Mouse (Mus musculus) hindbrain, embryonic 14.5 days (tissue): ENCODE data around the gene Ccr7. TPM values are rescaled to one million over a fixed set of nuclear protein-coding genes. Genes with fewer than 3 reads are reported as not detected.
A peak's percentile ranks its signal among the peaks of the same experiment; 100 is the strongest.

ENCODE experiments used
- ATAC-seq: fragments of 200-750 bp; cut with Nextera tagmentation; 2 replicates; pipeline ENCODE4 v1.8.0; 2017; ENCODE audit warnings: moderate number of reproducible peaks, mild to moderate bottlenecking, moderate TSS enrichment, moderate library complexity; ENCODE audit not compliant: low FRiP score
- DNase-seq: peaks from one replicate; pipeline ENCODE4 v3.0.0-alpha.2; 2015; ENCODE audit warnings: low spot score
- H3K27ac ChIP-seq: fragments of 300-500 bp; sonication (generic); 2 replicates; pipeline ENCODE4 v1.5.1; 2014; ENCODE audit warnings: mild to moderate bottlenecking, moderate library complexity
- H3K27me3 ChIP-seq: fragments of 300-500 bp; sonication (generic); 2 replicates; pipeline ENCODE4 v1.6.1; 2014; ENCODE audit warnings: mild to moderate bottlenecking, low read length, mixed read lengths; ENCODE audit not compliant: control insufficient read depth, insufficient read depth
- H3K36me3 ChIP-seq: fragments of 300-500 bp; sonication (generic); replicated peaks from 2 replicates; pipeline ENCODE4 v1.6.1; 2014; ENCODE audit not compliant: control insufficient read depth, insufficient read depth
- H3K4me1 ChIP-seq: fragments of 300-500 bp; sonication (generic); replicated peaks from 2 replicates; pipeline ENCODE4 v1.6.1; 2014; ENCODE audit warnings: antibody characterized with exemption, low read length, mixed read lengths; ENCODE audit not compliant: control insufficient read depth, insufficient read depth
- H3K4me2 ChIP-seq: fragments of 300-500 bp; sonication (generic); replicated peaks from 2 replicates; pipeline ENCODE4 v1.6.1; 2014; ENCODE audit warnings: mild to moderate bottlenecking, moderate library complexity
- H3K4me3 ChIP-seq: fragments of 300-500 bp; sonication (generic); replicated peaks from 2 replicates; pipeline ENCODE4 v1.5.1; 2014; ENCODE audit warnings: mild to moderate bottlenecking, low read length
- H3K9ac ChIP-seq: fragments of 300-500 bp; sonication (generic); 2 replicates; pipeline ENCODE4 v1.6.1; 2014
- H3K9me3 ChIP-seq: fragments of 300-500 bp; sonication (generic); 2 replicates; pipeline ENCODE4 v1.6.1; 2016; ENCODE audit warnings: low read length; ENCODE audit not compliant: control insufficient read depth
- WGBS: fragments of 180-500 bp; shearing (Covaris S2); extraction: QIAGEN DNeasy Blood & Tissue Kit; methylation state at CpG from one replicate; pipeline ENCODE4 v1.1.7; 2014; 5-methylcytosine and 5-hydroxymethylcytosine counted together
- polyA plus RNA-seq: library from polyadenylated mRNA; unstranded; fragments of >200 nt; fragmentation: Nextera tagmentation; extraction: Ambion mirVana; gene quantifications from 2 replicates; pipeline ENCODE4 v1.2.1, GENCODE M21; 2014

The Ccr7 gene
- polyA plus RNA-seq, result 0.23 TPM in 1 of 2 replicates, not detected in the other

DNA sequence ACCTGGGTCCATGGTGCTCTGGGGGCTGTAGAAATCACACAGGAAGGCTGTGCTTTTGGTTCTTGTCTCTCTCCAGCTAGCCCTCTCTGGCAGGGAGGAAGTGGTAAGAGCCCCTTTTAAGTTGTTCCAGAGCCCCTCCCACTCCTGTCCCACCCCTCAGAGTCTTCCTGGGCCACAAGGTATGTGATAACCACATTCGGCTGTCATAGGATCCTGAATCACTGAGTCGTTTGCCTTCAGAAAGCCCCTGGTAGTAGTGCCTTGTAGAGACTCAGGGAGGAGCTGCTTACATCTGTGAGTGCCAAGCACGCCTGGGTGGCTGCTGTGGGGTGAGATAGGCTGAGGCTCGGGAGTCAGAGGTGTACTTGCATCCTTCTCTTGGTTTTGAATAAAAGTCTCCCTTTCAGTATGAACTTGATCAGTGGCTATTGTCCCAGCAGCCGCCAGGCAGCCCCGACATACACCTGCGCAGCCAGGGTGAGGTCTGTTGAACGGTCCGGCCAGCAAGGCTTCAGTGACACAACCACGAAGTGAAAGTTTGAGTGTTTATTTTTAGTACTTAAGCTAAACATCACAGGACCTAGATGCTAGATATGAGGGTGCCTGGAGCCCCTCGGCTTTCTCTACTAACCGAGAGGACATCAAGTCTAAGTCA is at the start of gene Ccr7:
Gene Ccr7 (minus strand): TSS at position 91 of the 655 bp plus-strand sequence.
- ATAC-seq, result no peak
- Histone ChIP-seq H3K36me3 (no peaks in the 10 kb centered on the region), H3K9ac (no peak within 1 kb of the TSS), H3K9me3 (no peaks in the 10 kb centered on the region), H3K27ac (no peak within 1 kb of the TSS), H3K27me3 (no peaks in the 10 kb centered on the region), H3K4me3 (no peak within 1 kb of the TSS), H3K4me1 (no peaks in the 10 kb centered on the region), H3K4me2 (no peak within 1 kb of the TSS)
- WGBS, result 81% methylated on average over 12 of the region's 12 CpGs
- DNase-seq, result no peak

GRCm38 (mm10) chr11:99189154-99189582 is 34.3 kb upstream of the Ccr7 start:
- 25% methylated on average over 14 of the region's 14 CpGs for WGBS
- DNase-seq (peak; percentile 66), ATAC-seq (no peak)
- H3K4me1 ChIP-seq, result no peaks in the 10 kb centered on the region
- no peaks in the 10 kb centered on the region for H3K36me3 ChIP-seq
- H3K27ac ChIP-seq, result no peak overlapping the region
- no peak overlapping the region for H3K9ac ChIP-seq
- H3K9me3 ChIP-seq, result no peaks in the 10 kb centered on the region
- H3K27me3 ChIP-seq, result no peaks in the 10 kb centered on the region
- H3K4me3 ChIP-seq, result no peak overlapping the region
- H3K4me2 ChIP-seq, result no peak overlapping the region

- no peak for ATAC-seq
- 90% methylated on average over 4 of the region's 4 CpGs for WGBS
- DNase-seq, result no peak
- no peak overlapping the region for H3K27ac ChIP-seq
- H3K36me3 ChIP-seq, result no peaks in the 10 kb centered on the region
- no peak overlapping the region for H3K4me3 ChIP-seq
- H3K27me3 ChIP-seq, result no peaks in the 10 kb centered on the region
- H3K4me1 ChIP-seq, result no peaks in the 10 kb centered on the region
- no peaks in the 10 kb centered on the region for H3K9me3 ChIP-seq
- H3K4me2 ChIP-seq, result no peak overlapping the region
- no peak overlapping the region for H3K9ac ChIP-seq
Observed at GRCm38 (mm10) chr11:99187348-99187747, 32.5 kb upstream of the Ccr7 start.

DNA sequence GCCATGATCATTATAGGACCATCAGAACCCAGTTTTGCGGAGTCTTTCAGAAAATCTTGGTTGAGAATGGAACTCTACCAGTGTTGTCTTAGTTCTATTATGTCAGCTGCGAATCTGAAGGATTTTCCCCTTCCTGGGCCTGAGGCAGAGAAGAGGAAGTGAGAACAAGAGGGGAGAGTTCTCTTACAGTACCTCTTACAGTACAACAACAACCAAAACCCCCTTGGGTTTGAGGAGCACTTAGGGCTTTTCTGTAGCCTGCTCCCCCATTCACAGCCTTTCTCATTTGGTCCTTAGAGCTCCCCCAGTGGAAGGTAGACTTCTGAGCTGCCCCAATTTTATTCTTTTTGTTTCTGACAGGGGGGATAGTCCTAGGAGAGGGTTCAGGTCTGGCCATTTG is 32.0 kb upstream of the Ccr7 start:
- DNase-seq, result no peak
- Histone ChIP-seq H3K36me3 (no peaks in the 10 kb centered on the region), H3K27me3 (no peaks in the 10 kb centered on the region), H3K4me3 (no peak overlapping the region), H3K4me1 (no peaks in the 10 kb centered on the region), H3K27ac (no peak overlapping the region), H3K9me3 (no peaks in the 10 kb centered on the region), H3K9ac (no peak overlapping the region), H3K4me2 (no peak overlapping the region)
- ATAC-seq, result no peak
- 79% methylated on average over 2 of the region's 2 CpGs for WGBS

- H3K36me3 ChIP-seq, result no peaks in the 10 kb centered on the region
- H3K27me3 ChIP-seq, result no peaks in the 10 kb centered on the region
- ATAC-seq (no peak), DNase-seq (no peak)
- no peaks in the 10 kb centered on the region for H3K4me1 ChIP-seq
- 63% methylated on average over 11 of the region's 11 CpGs for WGBS
- H3K4me3 ChIP-seq, result no peak overlapping the region
- no peak overlapping the region for H3K4me2 ChIP-seq
- no peak overlapping the region for H3K27ac ChIP-seq
- H3K9me3 ChIP-seq, result no peaks in the 10 kb centered on the region
- H3K9ac ChIP-seq, result no peak overlapping the region
Observed at GRCm38 (mm10) chr11:99182575-99182974, 27.7 kb upstream of the Ccr7 start.

DNA sequence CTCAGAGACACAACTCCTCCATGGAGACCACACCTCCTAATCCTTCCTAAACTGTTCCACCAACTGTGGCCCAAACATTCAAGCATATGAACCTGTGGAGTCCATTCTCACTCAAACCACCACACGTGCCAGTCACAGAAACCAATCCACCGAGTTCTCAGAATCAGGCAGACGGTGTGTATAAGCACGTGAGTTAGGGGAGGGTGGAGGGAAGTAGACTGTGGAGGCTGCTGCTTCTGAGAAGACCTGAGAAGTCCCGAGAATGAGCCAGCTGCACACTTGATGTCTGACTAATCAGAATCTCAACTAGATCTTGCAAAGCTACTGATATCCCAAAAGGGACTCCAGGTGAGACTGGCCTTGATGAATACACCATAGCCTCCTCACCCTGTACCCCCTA is 25.2 kb upstream of the Ccr7 start:
- Histone ChIP-seq H3K9me3 (no peaks in the 10 kb centered on the region), H3K36me3 (no peaks in the 10 kb centered on the region), H3K4me2 (no peak overlapping the region), H3K9ac (no peak overlapping the region), H3K27ac (no peak overlapping the region), H3K4me3 (no peak overlapping the region), H3K27me3 (no peaks in the 10 kb centered on the region), H3K4me1 (no peaks in the 10 kb centered on the region)
- WGBS, result 88% methylated on average over 5 of the region's 5 CpGs
- ATAC-seq (no peak), DNase-seq (no peak)

GRCm38 (mm10) chr11:99177925-99178198 is 23.0 kb upstream of the Ccr7 start:
- H3K4me2 ChIP-seq, result no peak overlapping the region
- no peak overlapping the region for H3K4me3 ChIP-seq
- no peak for DNase-seq
- H3K36me3 ChIP-seq, result no peaks in the 10 kb centered on the region
- no peak overlapping the region for H3K9ac ChIP-seq
- no peaks in the 10 kb centered on the region for H3K27me3 ChIP-seq
- 90% methylated on average over 1 of the region's 3 CpGs for WGBS
- no peaks in the 10 kb centered on the region for H3K4me1 ChIP-seq
- ATAC-seq, result no peak
- 0 out of 2 replicates have a peak, but pooled peaks cover 4% of the 10 kb centered on the region for H3K9me3 ChIP-seq
- H3K27ac ChIP-seq, result no peak overlapping the region

- no peak for ATAC-seq
- Histone ChIP-seq H3K4me3 (no peak overlapping the region), H3K27ac (no peak overlapping the region), H3K36me3 (no peaks in the 10 kb centered on the region), H3K9me3 (0 out of 2 replicates have a peak, but pooled peaks cover 4% of the 10 kb centered on the region), H3K4me2 (no peak overlapping the region), H3K27me3 (no peaks in the 10 kb centered on the region), H3K4me1 (no peaks in the 10 kb centered on the region), H3K9ac (no peak overlapping the region)
- WGBS, result 72% methylated on average over 5 of the region's 5 CpGs
- DNase-seq, result no peak
Observed at GRCm38 (mm10) chr11:99177054-99177924, 22.4 kb upstream of the Ccr7 start.

DNA sequence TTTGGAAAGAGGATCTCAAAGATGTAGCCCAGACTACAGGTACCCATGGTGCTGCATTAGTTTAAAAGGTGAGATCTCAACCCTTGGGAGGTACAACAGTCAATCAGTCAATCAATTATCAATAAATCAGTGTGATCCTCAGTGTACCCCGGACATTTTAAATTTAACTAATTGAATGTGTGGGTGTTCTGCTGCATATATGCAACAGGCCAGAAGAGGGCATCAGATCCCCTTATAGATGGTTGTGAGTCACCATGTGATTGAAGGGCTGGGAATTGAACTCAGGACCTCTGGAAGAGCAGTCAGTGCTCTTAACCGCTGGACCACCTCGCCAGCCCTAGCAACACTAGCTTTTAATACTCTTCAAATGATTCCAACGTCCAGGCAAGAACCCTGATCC is 17.1 kb upstream of the Ccr7 start:
- H3K27ac ChIP-seq, result no peak overlapping the region
- no peak for ATAC-seq
- no peaks in the 10 kb centered on the region for H3K27me3 ChIP-seq
- no peak overlapping the region for H3K9ac ChIP-seq
- 0 out of 2 replicates have a peak, but pooled peaks cover 4% of the 10 kb centered on the region for H3K9me3 ChIP-seq
- H3K4me3 ChIP-seq, result no peak overlapping the region
- WGBS, result 73% methylated on average over 4 of the region's 4 CpGs
- H3K36me3 ChIP-seq, result no peaks in the 10 kb centered on the region
- H3K4me2 ChIP-seq, result no peak overlapping the region
- no peaks in the 10 kb centered on the region for H3K4me1 ChIP-seq
- DNase-seq, result no peak
